Mouse (Mus musculus): ENCODE results near the gene Itgb5. TPM values are rescaled to one million over a fixed set of nuclear protein-coding genes. Genes with fewer than 3 reads are reported as not detected.

The Itgb5 gene
- polyA plus RNA-seq, 1 experiment from 2014 or later: 26.0 TPM

- ATAC-seq (ENCODE audit: low FRiP score, low TSS enrichment) (no peak), DNase-seq (ENCODE audit: low spot score) (peak; percentile 61)
- TF ChIP-seq EP300 (optimal IDR thresholded peaks at IDR 0.05) (no peak), CTCF (IDR thresholded peaks at IDR 0.05; ENCODE audit: low read depth) (peak; percentile 87)
- no peaks in the 10 kb centered on the region for H3K27me3 ChIP-seq (ENCODE audit: control insufficient read depth, insufficient read depth, low read length)
- 42% methylated on average over 5 of the region's 5 CpGs for WGBS
- no peak overlapping the region for H3K27ac ChIP-seq (replicated peaks)
- H3K4me3 ChIP-seq (ENCODE audit: low read depth, low read length): no peak overlapping the region
- no peaks in the 10 kb centered on the region for H3K9me3 ChIP-seq (ENCODE audit: control insufficient read depth, low read length)
- H3K36me3 ChIP-seq (ENCODE audit: control insufficient read depth, insufficient read depth, low read length): no peaks in the 10 kb centered on the region
- H3K9ac ChIP-seq (ENCODE audit: low read length): no peak overlapping the region
- H3K4me1 ChIP-seq (replicated peaks; ENCODE audit: control insufficient read depth, insufficient read depth): no peaks in the 10 kb centered on the region
- no peak overlapping the region for H3K4me2 ChIP-seq (replicated peaks; ENCODE audit: low read depth)
These were observed 31.6 kb upstream of the Itgb5 start for GRCm38 (mm10) chr16:33797860-33798259.

- peak; percentile 44 for TF ChIP-seq CTCF (IDR thresholded peaks at IDR 0.05; ENCODE audit: low read depth)
- no peak for TF ChIP-seq EP300 (optimal IDR thresholded peaks at IDR 0.05)
- no peak overlapping the region for H3K4me2 ChIP-seq (replicated peaks; ENCODE audit: low read depth)
- H3K9ac ChIP-seq (ENCODE audit: low read length): no peak overlapping the region
- no peak overlapping the region for H3K4me3 ChIP-seq (ENCODE audit: low read depth, low read length)
- DNase-seq (ENCODE audit: low spot score) (no peak), ATAC-seq (ENCODE audit: low FRiP score, low TSS enrichment) (no peak)
- no peaks in the 10 kb centered on the region for H3K27me3 ChIP-seq (ENCODE audit: control insufficient read depth, insufficient read depth, low read length)
- H3K27ac ChIP-seq (replicated peaks): no peak overlapping the region
- no peaks in the 10 kb centered on the region for H3K4me1 ChIP-seq (replicated peaks; ENCODE audit: control insufficient read depth, insufficient read depth)
- WGBS: 71% methylated on average over 3 of the region's 3 CpGs
- no peaks in the 10 kb centered on the region for H3K36me3 ChIP-seq (ENCODE audit: control insufficient read depth, insufficient read depth, low read length)
- no peaks in the 10 kb centered on the region for H3K9me3 ChIP-seq (ENCODE audit: control insufficient read depth, low read length)
These were observed 19.5 kb upstream of the Itgb5 start for GRCm38 (mm10) chr16:33810002-33810401.

- 70% methylated on average over 7 of the region's 7 CpGs for WGBS
- TF ChIP-seq CTCF (IDR thresholded peaks at IDR 0.05; ENCODE audit: low read depth) (no peak), EP300 (optimal IDR thresholded peaks at IDR 0.05) (no peak)
- ATAC-seq (ENCODE audit: low FRiP score, low TSS enrichment): no peak
These were observed 10.9 kb upstream of the Itgb5 start for GRCm38 (mm10) chr16:33818413-33819165.

GRCm38 (mm10) chr16:33820269-33821178 is 8.9 kb upstream of the Itgb5 start:
- Histone ChIP-seq H3K4me2 (replicated peaks; ENCODE audit: low read depth) (no peak overlapping the region), H3K9me3 (ENCODE audit: control insufficient read depth, low read length) (no peaks in the 10 kb centered on the region), H3K27ac (replicated peaks) (no peak overlapping the region), H3K9ac (ENCODE audit: low read length) (no peak overlapping the region), H3K4me3 (ENCODE audit: low read depth, low read length) (no peak overlapping the region), H3K27me3 (ENCODE audit: control insufficient read depth, insufficient read depth, low read length) (no peaks in the 10 kb centered on the region), H3K4me1 (replicated peaks; ENCODE audit: control insufficient read depth, insufficient read depth) (no peaks in the 10 kb centered on the region), H3K36me3 (ENCODE audit: control insufficient read depth, insufficient read depth, low read length) (no peaks in the 10 kb centered on the region)
- 23% methylated on average over 17 of the region's 17 CpGs for WGBS
- TF ChIP-seq EP300 (optimal IDR thresholded peaks at IDR 0.05): no peak
- peak; percentile 97 for TF ChIP-seq CTCF (IDR thresholded peaks at IDR 0.05; ENCODE audit: low read depth)
- peak; percentile 69 for ATAC-seq (ENCODE audit: low FRiP score, low TSS enrichment)
- DNase-seq (ENCODE audit: low spot score): peak; percentile 87

More at GRCm38 (mm10) chr16:33818413-33819165, 10.9 kb upstream of the Itgb5 start:
- Histone ChIP-seq H3K4me3 (ENCODE audit: low read depth, low read length) (no peak overlapping the region), H3K27ac (replicated peaks) (no peak overlapping the region), H3K36me3 (ENCODE audit: control insufficient read depth, insufficient read depth, low read length) (no peaks in the 10 kb centered on the region), H3K27me3 (ENCODE audit: control insufficient read depth, insufficient read depth, low read length) (no peaks in the 10 kb centered on the region), H3K4me2 (replicated peaks; ENCODE audit: low read depth) (no peak overlapping the region), H3K4me1 (replicated peaks; ENCODE audit: control insufficient read depth, insufficient read depth) (no peaks in the 10 kb centered on the region), H3K9me3 (ENCODE audit: control insufficient read depth, low read length) (no peaks in the 10 kb centered on the region), H3K9ac (ENCODE audit: low read length) (no peak overlapping the region)
- DNase-seq (ENCODE audit: low spot score): no peak

GRCm38 (mm10) chr16:33824603-33825002 is 4.9 kb upstream of the Itgb5 start:
- Histone ChIP-seq H3K27me3 (ENCODE audit: control insufficient read depth, insufficient read depth, low read length) (no peaks in the 10 kb centered on the region), H3K4me1 (replicated peaks; ENCODE audit: control insufficient read depth, insufficient read depth) (no peaks in the 10 kb centered on the region), H3K9me3 (ENCODE audit: control insufficient read depth, low read length) (no peaks in the 10 kb centered on the region), H3K4me3 (ENCODE audit: low read depth, low read length) (no peak overlapping the region), H3K9ac (ENCODE audit: low read length) (no peak overlapping the region), H3K27ac (replicated peaks) (no peak overlapping the region), H3K36me3 (ENCODE audit: control insufficient read depth, insufficient read depth, low read length) (no peaks in the 10 kb centered on the region), H3K4me2 (replicated peaks; ENCODE audit: low read depth) (no peak overlapping the region)
- no peak for ATAC-seq (ENCODE audit: low FRiP score, low TSS enrichment)
- 89% methylated on average over 6 of the region's 6 CpGs for WGBS
- DNase-seq (ENCODE audit: low spot score): no peak
- TF ChIP-seq EP300 (optimal IDR thresholded peaks at IDR 0.05): no peak
- TF ChIP-seq CTCF (IDR thresholded peaks at IDR 0.05; ENCODE audit: low read depth): no peak
